Mouse (Mus musculus) retina, adult 2 months (tissue): ENCODE results near the gene Il18r1.

Source experiments
- DNase-seq: peaks from one replicate; pipeline ENCODE4 v3.0.0-alpha.2; 2012; ENCODE audit warnings: low read depth, low spot score

Il18r1 gene

GRCm38 (mm10) chr1:40494594-40494993 is 29.2 kb downstream of the Il18r1 start:
- DNase-seq, result no peak

- no peak for DNase-seq
Measured at GRCm38 (mm10) chr1:40499708-40500107, 34.4 kb downstream of the Il18r1 start.

- DNase-seq, result no peak
Measured at GRCm38 (mm10) chr1:40501126-40501525, 35.8 kb downstream of the Il18r1 start.

- no peak for DNase-seq
Measured at GRCm38 (mm10) chr1:40501546-40502398, 36.4 kb downstream of the Il18r1 start.

- DNase-seq, result no peak
Measured at GRCm38 (mm10) chr1:40504548-40504947, 39.2 kb downstream of the Il18r1 start.

- no peak for DNase-seq
Measured at GRCm38 (mm10) chr1:40514851-40515585, 49.7 kb downstream of the Il18r1 start, which contains the start of gene Il18rap. Il18rap (plus strand) TSS chr1:40515362.

GRCm38 (mm10) chr1:40516364-40516763 is 51.0 kb downstream of the Il18r1 start:
- DNase-seq, result no peak

GRCm38 (mm10) chr1:40522918-40523317 is 57.6 kb downstream of the Il18r1 start:
- DNase-seq, result no peak

- no peak for DNase-seq
Measured at GRCm38 (mm10) chr1:40523971-40524722, 58.8 kb downstream of the Il18r1 start.

GRCm38 (mm10) chr1:40529287-40529686 is 63.9 kb downstream of the Il18r1 start:
- DNase-seq, result no peak

- no peak for DNase-seq
Measured at GRCm38 (mm10) chr1:40537577-40537976, 72.2 kb downstream of the Il18r1 start.

GRCm38 (mm10) chr1:40544650-40545049 is 79.3 kb downstream of the Il18r1 start:
- peak; percentile 39 for DNase-seq

GRCm38 (mm10) chr1:40546645-40547044 is 81.3 kb downstream of the Il18r1 start:
- no peak for DNase-seq

- DNase-seq, result no peak
Measured at GRCm38 (mm10) chr1:40547064-40547572, 81.8 kb downstream of the Il18r1 start.

GRCm38 (mm10) chr1:40547762-40548161 is 82.4 kb downstream of the Il18r1 start:
- DNase-seq, result no peak
